Mouse (Mus musculus) MEL-GATA-1-ER (cell line): ENCODE results near the gene Slc4a5.
A peak's percentile ranks its signal among the peaks of the same experiment; 100 is the strongest.

Experiments
- DNase-seq: peaks from one replicate; pipeline ENCODE4 v3.0.0-alpha.2; 2012; ENCODE audit warnings: low read depth; ENCODE audit errors: extremely low read depth

Gene Slc4a5

DNA sequence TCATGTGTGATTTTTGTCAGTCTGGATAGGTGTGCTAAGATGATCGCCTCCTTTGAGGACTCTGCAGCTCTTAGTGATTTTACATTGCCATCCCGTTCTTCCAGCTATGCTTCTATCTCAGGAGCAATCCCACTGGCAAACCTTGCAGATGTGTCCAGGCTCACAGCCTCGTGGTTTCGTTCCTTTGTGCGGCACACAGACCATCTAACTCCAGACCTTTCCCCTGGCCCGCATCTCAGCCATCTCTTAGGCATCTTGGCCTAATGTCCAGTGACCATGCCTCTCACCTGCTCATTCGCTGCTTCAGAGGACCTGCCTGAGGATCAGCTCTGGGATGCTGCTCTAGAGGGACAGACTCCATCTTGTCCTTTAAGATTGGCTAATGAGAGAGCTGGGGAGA, 130.5 kb downstream of the Slc4a5 start:
- no peak for DNase-seq

GRCm38 (mm10) chr6:83350851-83351405, 131.3 kb downstream of the Slc4a5 start:
- DNase-seq, result no peak

GRCm38 (mm10) chr6:83351490-83352160, 132.0 kb downstream of the Slc4a5 start:
- peak; percentile 95 for DNase-seq

- DNase-seq, result no peak
Observed at GRCm38 (mm10) chr6:83352666-83353410, 133.2 kb downstream of the Slc4a5 start.
